Mouse (Mus musculus) kidney, postnatal 36 days (tissue): ENCODE measurements around the gene B4gat1.
"Not testable (repeated sequence)": the region's sequence is repeated elsewhere in the genome, so short reads cannot be mapped to it uniquely, and the experiment has no call there.

ENCODE experiments used
- DNase-seq, 2 experiments: peaks; one replicate each; pipeline ENCODE4 v3.0.0; 2021 to 2022; ENCODE audit warnings: mixed read lengths in 2 of 2

The B4gat1 gene

GRCm38 (mm10) chr19:5038709-5039156, at the start of gene B4gat1, which contains the start of gene AC124502.3:
B4gat1 (plus strand) TSS chr19:5038826.
AC124502.3 (plus strand) TSS chr19:5038891.
- DNase-seq = peak; percentile 90 to 94

- DNase-seq = peak; percentile 81 to 97
These were observed 49.6 kb upstream of the B4gat1 start for GRCm38 (mm10) chr19:4989013-4989412.

- no peak for DNase-seq
These were observed 49.0 kb upstream of the B4gat1 start for GRCm38 (mm10) chr19:4989434-4990255.

GRCm38 (mm10) chr19:4990256-4990625, 48.4 kb upstream of the B4gat1 start, which contains the start of gene Npas4:
Npas4 (minus strand) TSS chr19:4990316.
- no peak for DNase-seq

- no peak for DNase-seq
These were observed 47.9 kb upstream of the B4gat1 start for GRCm38 (mm10) chr19:4990716-4991115.

GRCm38 (mm10) chr19:4992371-4992770, 46.3 kb upstream of the B4gat1 start:
- DNase-seq = peak in 1 of 2 experiments; percentile 7

GRCm38 (mm10) chr19:4992904-4993303, 45.7 kb upstream of the B4gat1 start:
- peak; percentile 11 to 28 for DNase-seq

- DNase-seq = no peak
These were observed 44.6 kb upstream of the B4gat1 start for GRCm38 (mm10) chr19:4994043-4994442.

GRCm38 (mm10) chr19:4999445-5000140, 39.0 kb upstream of the B4gat1 start:
- DNase-seq = no peak

GRCm38 (mm10) chr19:5001666-5002406, 36.8 kb upstream of the B4gat1 start:
- peak; percentile 57 to 83 for DNase-seq

- not testable (repeated sequence) for DNase-seq
These were observed 35.0 kb upstream of the B4gat1 start for GRCm38 (mm10) chr19:5003644-5004043.

- no peak for DNase-seq
These were observed 33.7 kb upstream of the B4gat1 start for GRCm38 (mm10) chr19:5004925-5005324.

GRCm38 (mm10) chr19:5013138-5013537, 25.5 kb upstream of the B4gat1 start:
- no peak for DNase-seq

- peak; percentile 28 to 75 for DNase-seq
These were observed 23.6 kb upstream of the B4gat1 start for GRCm38 (mm10) chr19:5014961-5015398.

- DNase-seq = peak; percentile 66 to 71
These were observed 22.3 kb upstream of the B4gat1 start for GRCm38 (mm10) chr19:5016221-5016742.

- DNase-seq = peak; percentile 75 to 88
These were observed 21.8 kb upstream of the B4gat1 start for GRCm38 (mm10) chr19:5016782-5017181.

GRCm38 (mm10) chr19:5017611-5018010, 21.0 kb upstream of the B4gat1 start:
- DNase-seq = no peak

GRCm38 (mm10) chr19:5018191-5018590, 20.4 kb upstream of the B4gat1 start:
- DNase-seq = no peak

- no peak for DNase-seq
These were observed 17.2 kb upstream of the B4gat1 start for GRCm38 (mm10) chr19:5021416-5021815.

- DNase-seq = peak; percentile 95 to 96
These were observed 14.8 kb upstream of the B4gat1 start, which contains the start of gene Slc29a2 for GRCm38 (mm10) chr19:5023621-5024479. Slc29a2 (plus strand) TSS chr19:5023860.

GRCm38 (mm10) chr19:5026111-5026510, 12.5 kb upstream of the B4gat1 start:
- DNase-seq = no peak

GRCm38 (mm10) chr19:5032686-5033085, 5.9 kb upstream of the B4gat1 start:
- no peak for DNase-seq
